Mouse (Mus musculus) ES-Bruce4 (cell line): ENCODE measurements around the gene Ankrd16. TPM values are rescaled to one million over a fixed set of nuclear protein-coding genes. Genes with fewer than 3 reads are reported as not detected.

Experiments used
- H3K27ac ChIP-seq: 2 replicates; pipeline ENCODE4 v1.5.1; 2012; ENCODE audit warnings: low read length, inconsistent platforms; ENCODE audit not compliant: insufficient read depth
- H3K27me3 ChIP-seq: 2 replicates; pipeline ENCODE4 v1.6.1; 2012; ENCODE audit warnings: mild to moderate bottlenecking, low read length, inconsistent platforms; ENCODE audit not compliant: control insufficient read depth, poor library complexity, insufficient read depth, severe bottlenecking
- H3K36me3 ChIP-seq: 2 replicates; pipeline ENCODE4 v1.6.1; 2012; ENCODE audit warnings: inconsistent platforms, mild to moderate bottlenecking, low read length, moderate library complexity; ENCODE audit not compliant: control insufficient read depth, poor library complexity, insufficient read depth, severe bottlenecking
- H3K4me1 ChIP-seq: one replicate; pipeline ENCODE4 v1.8.1; 2011; ENCODE audit warnings: low read length; ENCODE audit not compliant: control insufficient read depth, insufficient read depth
- H3K4me3 ChIP-seq: 2 replicates; pipeline ENCODE4 v1.5.1; 2011; ENCODE audit warnings: low read depth, mild to moderate bottlenecking, low read length
- H3K9ac ChIP-seq: 2 replicates; pipeline ENCODE4 v1.6.1; 2012; ENCODE audit warnings: low read depth, mild to moderate bottlenecking, inconsistent platforms; ENCODE audit not compliant: poor library complexity, severe bottlenecking
- H3K9me3 ChIP-seq: replicated peaks from 2 replicates; pipeline ENCODE4 v1.6.1; 2012; ENCODE audit warnings: mild to moderate bottlenecking, low read length, inconsistent platforms; ENCODE audit not compliant: control insufficient read depth, poor library complexity, insufficient read depth, severe bottlenecking
- CTCF ChIP-seq: IDR thresholded peaks from one replicate; pipeline ENCODE4 v1.8.1; 2011; ENCODE audit warnings: low read depth, low read length
- EP300 ChIP-seq: IDR thresholded peaks from 2 replicates; pipeline ENCODE4 v1.6.1; 2011; ENCODE audit warnings: low read depth, low read length; ENCODE audit not compliant: insufficient read depth
- POLR2A ChIP-seq: IDR thresholded peaks from one replicate; pipeline ENCODE4 v1.8.1; 2011; ENCODE audit warnings: low read length; ENCODE audit not compliant: insufficient read depth
- polyA plus RNA-seq: library from polyadenylated mRNA; stranded (reverse); fragments of >200 nt; gene quantifications from 2 replicates; pipeline ENCODE4 v1.2.4, GENCODE M21; 2011; ENCODE audit warnings: low read depth; ENCODE audit not compliant: missing spikeins, insufficient read depth, insufficient read length

The Ankrd16 gene
- polyA plus RNA-seq, 1 experiment: 24.6 TPM

GRCm38 (mm10) chr2:11774426-11774825 is 3.2 kb upstream of the Ankrd16 start:
- H3K27ac ChIP-seq: no peak overlapping the region
- H3K4me1 ChIP-seq: no peaks in the 10 kb centered on the region
- no peaks in the 10 kb centered on the region for H3K27me3 ChIP-seq
- H3K9ac ChIP-seq: no peak overlapping the region
- no peak for TF ChIP-seq POLR2A
- TF ChIP-seq CTCF: no peak
- no peak for TF ChIP-seq EP300
- no peak overlapping the region for H3K4me3 ChIP-seq
- H3K9me3 ChIP-seq: no peaks in the 10 kb centered on the region
- H3K36me3 ChIP-seq: no peaks in the 10 kb centered on the region

GRCm38 (mm10) chr2:11775121-11775520 is 2.6 kb upstream of the Ankrd16 start:
- Histone ChIP-seq H3K9ac (no peak overlapping the region), H3K4me1 (no peaks in the 10 kb centered on the region), H3K27ac (no peak overlapping the region), H3K27me3 (no peaks in the 10 kb centered on the region), H3K9me3 (no peaks in the 10 kb centered on the region), H3K4me3 (no peak overlapping the region), H3K36me3 (no peaks in the 10 kb centered on the region)
- TF ChIP-seq CTCF (no peak), POLR2A (no peak), EP300 (no peak)

- Histone ChIP-seq H3K4me1 (no peaks in the 10 kb centered on the region), H3K9me3 (no peaks in the 10 kb centered on the region), H3K27ac (no peak overlapping the region), H3K9ac (peak overlapping the region; percentile 76; the same call in 1 of the 2 replicates), H3K27me3 (no peaks in the 10 kb centered on the region), H3K36me3 (no peaks in the 10 kb centered on the region; the same call in none of the 2 replicates), H3K4me3 (peak overlapping the region; percentile 74; the same call in 1 of the 2 replicates)
- no peak for TF ChIP-seq POLR2A
- TF ChIP-seq CTCF: no peak
- TF ChIP-seq EP300: no peak
Measured at GRCm38 (mm10) chr2:11776415-11776814, 1.3 kb upstream of the Ankrd16 start.

- Histone ChIP-seq H3K9ac (peak overlapping the region; percentile 69), H3K27me3 (no peaks in the 10 kb centered on the region), H3K4me1 (no peaks in the 10 kb centered on the region), H3K27ac (no peak overlapping the region; the same call in 1 of the 2 replicates), H3K36me3 (no peaks in the 10 kb centered on the region; the same call in none of the 2 replicates), H3K9me3 (no peaks in the 10 kb centered on the region), H3K4me3 (peak overlapping the region; percentile 84)
- TF ChIP-seq POLR2A (peak; percentile 21), EP300 (no peak), CTCF (no peak)
Measured at GRCm38 (mm10) chr2:11778087-11778823, 579 bp downstream of the Ankrd16 start.

- H3K27me3 ChIP-seq: no peaks in the 10 kb centered on the region
- no peaks in the 10 kb centered on the region for H3K9me3 ChIP-seq
- no peak overlapping the region for H3K9ac ChIP-seq
- no peak overlapping the region for H3K27ac ChIP-seq
- H3K4me1 ChIP-seq: no peaks in the 10 kb centered on the region
- H3K36me3 ChIP-seq: peaks cover 12% of the 10 kb centered on the region
- H3K4me3 ChIP-seq: no peak overlapping the region
- TF ChIP-seq EP300: no peak
- no peak for TF ChIP-seq POLR2A
- TF ChIP-seq CTCF: no peak
Measured at GRCm38 (mm10) chr2:11784159-11784558, 6.5 kb downstream of the Ankrd16 start.

GRCm38 (mm10) chr2:11794668-11795067 is 17.0 kb downstream of the Ankrd16 start:
- Histone ChIP-seq H3K9ac (no peak overlapping the region), H3K27me3 (no peaks in the 10 kb centered on the region), H3K4me3 (no peak overlapping the region), H3K36me3 (0 out of 2 replicates have a peak, but pooled peaks cover 3% of the 10 kb centered on the region), H3K27ac (no peak overlapping the region), H3K4me1 (no peaks in the 10 kb centered on the region), H3K9me3 (no peaks in the 10 kb centered on the region)
- TF ChIP-seq CTCF: no peak
- TF ChIP-seq EP300: no peak
- no peak for TF ChIP-seq POLR2A
